Mouse (Mus musculus): ENCODE measurements around the gene Prdx6. TPM values are rescaled to one million over a fixed set of nuclear protein-coding genes. Genes with fewer than 3 reads are reported as not detected.

The Prdx6 gene
- total RNA-seq, 2 experiments from 2014 or later = 268 to 278 TPM

Other genes with a start within 250 kb of the Prdx6 start
- 10 to 100 TPM; 15.7 to 19.2 TPM for gene Zbtb37, start 216.4 kb downstream of the Prdx6 start, total RNA-seq (2021)
- 10 to 100 TPM; 27.0 TPM for gene Dars2, start 180.6 kb downstream of the Prdx6 start, total RNA-seq (2021)
- gene Cenpl, start 180.5 kb downstream of the Prdx6 start, total RNA-seq (2021) = 1 to 10 TPM; 1.6 to 1.9 TPM
- 10 to 100 TPM; 18.7 to 19.1 TPM for gene Klhl20, start 119.7 kb downstream of the Prdx6 start, total RNA-seq (2021)
- gene Ankrd45, start 108.5 kb downstream of the Prdx6 start, total RNA-seq (2021) = 10 to 100 TPM; 29.3 to 31.4 TPM
- gene Tex50, start 91.9 kb downstream of the Prdx6 start, total RNA-seq (2021) = not detected
- gene Tnfsf4, start 144.2 kb upstream of the Prdx6 start, total RNA-seq (2021) = not detected
- gene Tnfsf18, start 243.4 kb upstream of the Prdx6 start, total RNA-seq (2021) = under 1 TPM in 1 of 2 experiments, not detected in 1; 0.16 TPM

All from layer of hippocampus, postnatal 14 days (tissue).